Mouse (Mus musculus): ENCODE data around the gene Scaf11. TPM values are rescaled to one million over a fixed set of nuclear protein-coding genes. Genes with fewer than 3 reads are reported as not detected.
A peak's percentile ranks its signal among the peaks of the same experiment; 100 is the strongest.

The Scaf11 gene
- polyA plus RNA-seq, 1 experiment = 152 TPM

GRCm38 (mm10) chr15:96480822-96481221 lies 20.2 kb upstream of the Scaf11 start:
- TF ChIP-seq CTCF (IDR thresholded peaks at IDR 0.05; ENCODE audit: low read depth, low read length) = no peak
- no peak for TF ChIP-seq POLR2A (IDR thresholded peaks at IDR 0.05; ENCODE audit: insufficient read depth, low read length)
- TF ChIP-seq EP300 (IDR thresholded peaks at IDR 0.05; ENCODE audit: insufficient read depth, low read depth, low read length) = no peak
- Histone ChIP-seq H3K36me3 (ENCODE audit: control insufficient read depth, insufficient read depth, low read length, poor library complexity, severe bottlenecking) (no peaks in the 10 kb centered on the region), H3K4me1 (ENCODE audit: control insufficient read depth, insufficient read depth, low read length) (no peaks in the 10 kb centered on the region), H3K27ac (ENCODE audit: insufficient read depth, low read length) (no peak overlapping the region), H3K4me3 (ENCODE audit: low read depth, low read length) (no peak overlapping the region), H3K9ac (ENCODE audit: low read depth, poor library complexity, severe bottlenecking) (no peak overlapping the region), H3K9me3 (replicated peaks; ENCODE audit: control insufficient read depth, insufficient read depth, low read length, poor library complexity, severe bottlenecking) (no peaks in the 10 kb centered on the region), H3K27me3 (ENCODE audit: control insufficient read depth, insufficient read depth, low read length, poor library complexity, severe bottlenecking) (no peaks in the 10 kb centered on the region)

DNA sequence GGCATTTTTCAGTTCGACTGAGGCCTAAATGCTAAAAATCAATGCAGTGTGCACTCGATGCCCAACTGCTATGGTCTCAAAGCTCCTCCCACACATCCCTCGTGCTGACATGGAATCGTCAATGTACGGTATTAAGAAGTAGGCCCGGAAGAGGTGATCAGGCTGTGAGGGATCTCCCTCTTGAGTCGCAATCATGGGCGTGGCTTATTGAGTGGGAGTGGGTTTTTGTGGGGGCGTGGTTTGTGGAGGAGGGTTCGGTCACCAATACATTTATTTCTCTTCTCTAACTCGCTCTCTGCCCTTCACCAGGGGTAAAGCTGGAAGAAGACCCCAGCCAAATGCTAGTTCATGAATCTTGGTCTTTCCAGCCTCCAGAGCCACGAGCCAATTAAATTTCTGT lies 17.4 kb upstream of the Scaf11 start:
- no peaks in the 10 kb centered on the region for H3K36me3 ChIP-seq (ENCODE audit: control insufficient read depth, insufficient read depth, low read length, poor library complexity, severe bottlenecking)
- no peaks in the 10 kb centered on the region for H3K9me3 ChIP-seq (replicated peaks; ENCODE audit: control insufficient read depth, insufficient read depth, low read length, poor library complexity, severe bottlenecking)
- no peak overlapping the region for H3K27ac ChIP-seq (ENCODE audit: insufficient read depth, low read length)
- no peak for TF ChIP-seq EP300 (IDR thresholded peaks at IDR 0.05; ENCODE audit: insufficient read depth, low read depth, low read length)
- no peaks in the 10 kb centered on the region for H3K4me1 ChIP-seq (ENCODE audit: control insufficient read depth, insufficient read depth, low read length)
- H3K4me3 ChIP-seq (ENCODE audit: low read depth, low read length) = no peak overlapping the region
- H3K27me3 ChIP-seq (ENCODE audit: control insufficient read depth, insufficient read depth, low read length, poor library complexity, severe bottlenecking) = no peaks in the 10 kb centered on the region
- H3K9ac ChIP-seq (ENCODE audit: low read depth, poor library complexity, severe bottlenecking) = no peak overlapping the region

DNA sequence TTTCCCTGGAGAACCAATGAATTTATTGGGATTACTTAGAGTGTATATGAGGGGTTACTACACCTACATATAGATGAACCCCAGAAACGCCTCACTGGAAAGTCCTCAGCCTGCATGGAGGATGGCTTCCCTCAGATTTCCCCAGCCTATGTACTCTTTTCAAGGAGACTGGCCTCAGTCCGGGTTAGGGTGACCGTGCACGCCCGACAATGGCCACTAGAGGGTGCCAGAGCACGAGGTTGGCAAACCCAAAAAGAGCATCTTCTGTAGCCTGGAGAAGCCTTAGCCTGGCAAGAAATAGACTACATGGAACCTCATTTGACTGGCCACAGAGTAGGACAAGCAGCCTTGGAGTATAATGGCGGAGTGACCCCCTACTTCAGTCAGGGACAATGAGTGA lies 15.7 kb upstream of the Scaf11 start:
- Histone ChIP-seq H3K36me3 (ENCODE audit: control insufficient read depth, insufficient read depth, low read length, poor library complexity, severe bottlenecking) (no peaks in the 10 kb centered on the region), H3K27me3 (ENCODE audit: control insufficient read depth, insufficient read depth, low read length, poor library complexity, severe bottlenecking) (no peaks in the 10 kb centered on the region), H3K27ac (ENCODE audit: insufficient read depth, low read length) (no peak overlapping the region), H3K9ac (ENCODE audit: low read depth, poor library complexity, severe bottlenecking) (no peak overlapping the region), H3K4me3 (ENCODE audit: low read depth, low read length) (no peak overlapping the region), H3K4me1 (ENCODE audit: control insufficient read depth, insufficient read depth, low read length) (no peaks in the 10 kb centered on the region), H3K9me3 (replicated peaks; ENCODE audit: control insufficient read depth, insufficient read depth, low read length, poor library complexity, severe bottlenecking) (no peaks in the 10 kb centered on the region)
- TF ChIP-seq CTCF (IDR thresholded peaks at IDR 0.05; ENCODE audit: low read depth, low read length) (peak; percentile 97), POLR2A (IDR thresholded peaks at IDR 0.05; ENCODE audit: insufficient read depth, low read length) (no peak), EP300 (IDR thresholded peaks at IDR 0.05; ENCODE audit: insufficient read depth, low read depth, low read length) (no peak)

DNA sequence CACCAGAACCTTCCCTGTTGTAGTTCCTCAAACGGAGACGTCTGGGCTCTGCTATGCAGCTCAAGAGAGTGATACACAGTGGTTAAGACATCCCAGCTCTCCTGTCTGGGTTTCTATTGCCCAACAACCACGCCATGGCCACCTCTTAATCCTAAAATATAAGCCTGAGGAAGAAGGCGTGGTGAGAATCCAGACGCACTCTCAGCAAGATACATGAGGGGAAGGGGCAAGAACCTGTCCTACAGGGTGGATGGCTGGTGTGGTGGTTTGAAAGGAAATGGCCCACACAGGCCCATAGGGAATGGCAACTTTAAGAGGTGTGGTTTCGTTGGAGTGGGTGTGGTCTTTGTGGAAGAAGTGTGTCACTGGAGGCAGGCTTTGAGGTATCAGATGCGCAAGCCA lies 14.9 kb upstream of the Scaf11 start:
- no peaks in the 10 kb centered on the region for H3K27me3 ChIP-seq (ENCODE audit: control insufficient read depth, insufficient read depth, low read length, poor library complexity, severe bottlenecking)
- H3K27ac ChIP-seq (ENCODE audit: insufficient read depth, low read length) = no peak overlapping the region
- H3K9ac ChIP-seq (ENCODE audit: low read depth, poor library complexity, severe bottlenecking) = no peak overlapping the region
- no peaks in the 10 kb centered on the region for H3K9me3 ChIP-seq (replicated peaks; ENCODE audit: control insufficient read depth, insufficient read depth, low read length, poor library complexity, severe bottlenecking)
- no peaks in the 10 kb centered on the region for H3K36me3 ChIP-seq (ENCODE audit: control insufficient read depth, insufficient read depth, low read length, poor library complexity, severe bottlenecking)
- H3K4me1 ChIP-seq (ENCODE audit: control insufficient read depth, insufficient read depth, low read length) = no peaks in the 10 kb centered on the region
- no peak overlapping the region for H3K4me3 ChIP-seq (ENCODE audit: low read depth, low read length)
- TF ChIP-seq CTCF (IDR thresholded peaks at IDR 0.05; ENCODE audit: low read depth, low read length) = no peak
- TF ChIP-seq POLR2A (IDR thresholded peaks at IDR 0.05; ENCODE audit: insufficient read depth, low read length) = no peak
- TF ChIP-seq EP300 (IDR thresholded peaks at IDR 0.05; ENCODE audit: insufficient read depth, low read depth, low read length) = no peak

DNA sequence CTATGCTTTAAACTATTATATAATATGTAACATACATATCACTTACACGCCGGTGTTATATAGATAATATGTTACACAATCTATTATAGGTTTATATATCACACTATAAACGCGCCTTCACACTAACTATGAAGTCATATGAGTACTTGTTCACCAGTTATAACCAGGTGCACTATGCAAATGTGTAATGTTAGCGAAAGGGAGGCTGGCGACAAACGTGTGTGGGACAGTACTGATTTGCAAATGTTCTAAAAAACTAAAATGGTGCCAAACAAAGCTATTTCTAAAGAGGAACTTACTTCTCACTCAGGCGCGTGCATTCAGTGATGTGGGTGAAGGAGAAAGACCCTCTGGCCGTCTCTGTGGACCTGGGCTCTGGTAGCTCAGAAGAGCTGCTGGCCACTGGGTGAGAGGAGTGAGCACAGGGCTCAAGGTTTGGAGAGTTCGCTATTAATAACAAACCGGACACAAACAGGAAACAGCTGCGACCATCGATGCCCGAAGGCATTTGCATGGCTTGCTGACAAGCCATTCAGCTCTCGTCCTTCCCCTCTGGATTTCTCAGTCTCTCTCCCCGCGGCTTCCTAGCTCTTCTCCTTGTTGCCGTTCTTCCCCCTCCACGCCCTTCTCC lies 13.8 kb upstream of the Scaf11 start:
- no peaks in the 10 kb centered on the region for H3K27me3 ChIP-seq (ENCODE audit: control insufficient read depth, insufficient read depth, low read length, poor library complexity, severe bottlenecking)
- no peaks in the 10 kb centered on the region for H3K9me3 ChIP-seq (replicated peaks; ENCODE audit: control insufficient read depth, insufficient read depth, low read length, poor library complexity, severe bottlenecking)
- TF ChIP-seq CTCF (IDR thresholded peaks at IDR 0.05; ENCODE audit: low read depth, low read length) = no peak
- no peak for TF ChIP-seq POLR2A (IDR thresholded peaks at IDR 0.05; ENCODE audit: insufficient read depth, low read length)
- TF ChIP-seq EP300 (IDR thresholded peaks at IDR 0.05; ENCODE audit: insufficient read depth, low read depth, low read length) = no peak
- H3K4me3 ChIP-seq (ENCODE audit: low read depth, low read length) = no peak overlapping the region
- no peaks in the 10 kb centered on the region for H3K4me1 ChIP-seq (ENCODE audit: control insufficient read depth, insufficient read depth, low read length)
- no peak overlapping the region for H3K27ac ChIP-seq (ENCODE audit: insufficient read depth, low read length)
- H3K9ac ChIP-seq (ENCODE audit: low read depth, poor library complexity, severe bottlenecking) = no peak overlapping the region
- no peaks in the 10 kb centered on the region for H3K36me3 ChIP-seq (ENCODE audit: control insufficient read depth, insufficient read depth, low read length, poor library complexity, severe bottlenecking)

GRCm38 (mm10) chr15:96473920-96474319 lies 13.3 kb upstream of the Scaf11 start:
- H3K27ac ChIP-seq (ENCODE audit: insufficient read depth, low read length) = no peak overlapping the region
- TF ChIP-seq POLR2A (IDR thresholded peaks at IDR 0.05; ENCODE audit: insufficient read depth, low read length) = no peak
- TF ChIP-seq EP300 (IDR thresholded peaks at IDR 0.05; ENCODE audit: insufficient read depth, low read depth, low read length) = no peak
- TF ChIP-seq CTCF (IDR thresholded peaks at IDR 0.05; ENCODE audit: low read depth, low read length) = no peak
- no peak overlapping the region for H3K9ac ChIP-seq (ENCODE audit: low read depth, poor library complexity, severe bottlenecking)
- H3K27me3 ChIP-seq (ENCODE audit: control insufficient read depth, insufficient read depth, low read length, poor library complexity, severe bottlenecking) = no peaks in the 10 kb centered on the region
- no peaks in the 10 kb centered on the region for H3K9me3 ChIP-seq (replicated peaks; ENCODE audit: control insufficient read depth, insufficient read depth, low read length, poor library complexity, severe bottlenecking)
- no peaks in the 10 kb centered on the region for H3K4me1 ChIP-seq (ENCODE audit: control insufficient read depth, insufficient read depth, low read length)
- H3K36me3 ChIP-seq (ENCODE audit: control insufficient read depth, insufficient read depth, low read length, poor library complexity, severe bottlenecking) = no peaks in the 10 kb centered on the region
- H3K4me3 ChIP-seq (ENCODE audit: low read depth, low read length) = no peak overlapping the region

Measured in ES-Bruce4 (cell line).